Mouse (Mus musculus): ENCODE measurements around the gene Tln1. TPM values are rescaled to one million over a fixed set of nuclear protein-coding genes. Genes with fewer than 3 reads are reported as not detected.

Gene Tln1
- total and polyA plus RNA-seq, 3 experiments, result 22.9 to 146 (median 112) TPM

- TF ChIP-seq MEF2A (IDR thresholded peaks at IDR 0.05; ENCODE audit: extremely low read depth, insufficient replicate concordance, low read depth, low read length, poor library complexity, severe bottlenecking) (no peak), BHLHE40 (IDR thresholded peaks at IDR 0.05; ENCODE audit: borderline replicate concordance, low read depth, low read length) (no peak), USF1 (IDR thresholded peaks at IDR 0.05; ENCODE audit: low read depth, low read length) (no peak), CHD1 (IDR thresholded peaks at IDR 0.05; ENCODE audit: low read depth, low read length) (no peak)
Observed at GRCm38 (mm10) chr4:43561997-43562768, at the start of gene Tln1, which contains the start of gene Creb3 (continued).

DNA sequence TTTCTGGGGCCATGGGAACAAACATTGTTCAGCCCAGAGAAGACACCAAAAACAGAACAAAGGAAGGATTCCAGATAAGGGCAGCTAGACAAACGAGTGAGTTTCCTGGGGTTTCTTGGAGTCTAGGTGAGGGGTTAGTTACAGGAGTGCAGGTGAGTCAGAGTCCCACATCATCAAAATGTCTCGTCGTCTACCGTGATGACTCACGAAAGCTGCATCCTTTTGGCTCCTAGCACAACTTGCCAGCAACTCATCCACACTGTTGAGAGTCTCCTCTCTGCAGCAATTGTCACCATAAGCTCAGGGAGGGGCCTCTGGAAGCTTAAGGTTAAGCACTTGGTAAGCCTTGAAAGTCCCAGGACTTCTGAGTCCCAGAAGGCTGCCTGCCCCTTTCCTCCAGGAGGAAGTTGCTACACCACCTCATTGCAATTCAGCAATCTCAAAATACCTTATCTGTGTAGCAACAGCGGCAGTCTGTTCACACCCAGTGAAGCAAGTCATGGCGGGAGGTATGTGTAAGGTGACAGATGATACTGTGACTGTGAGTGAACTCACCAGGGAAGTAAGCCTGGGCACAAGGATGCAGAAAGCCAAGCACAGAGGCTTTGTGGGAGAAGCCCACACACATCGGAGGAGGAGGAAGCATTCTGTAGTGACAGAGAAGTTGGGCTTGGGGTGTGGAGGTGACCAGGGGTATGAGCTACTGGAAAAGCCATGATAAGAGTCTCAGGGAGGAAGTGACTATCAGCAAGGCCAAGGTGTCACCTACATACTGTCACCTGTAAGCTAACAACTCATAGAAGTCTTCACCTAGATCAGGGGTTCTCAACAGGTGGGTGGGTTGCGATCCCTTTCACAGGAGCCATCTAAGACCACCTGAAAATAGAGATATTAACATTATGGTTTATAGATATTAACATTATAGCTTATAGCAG, 42.5 kb upstream of the Tln1 start:
- H3K27ac ChIP-seq (ENCODE audit: control insufficient read depth, low read depth, low read length), result peak overlapping the region; percentile 75
- peak overlapping the region; percentile 25 for H3K9ac ChIP-seq (ENCODE audit: control insufficient read depth, low read depth, low read length, poor library complexity, severe bottlenecking)

GRCm38 (mm10) chr4:43604099-43604498, 41.6 kb upstream of the Tln1 start:
- Histone ChIP-seq H3K36me3 (ENCODE audit: control insufficient read depth in 1 of 2, insufficient read depth in 2 of 2, low read length in 2 of 2) (peaks cover 0 to 39% of the 10 kb centered on the region in 2 experiments; a peak in 2 of 4 replicates), H3K4me1 (ENCODE audit: control insufficient read depth in 1 of 2, insufficient read depth in 2 of 2, low read length in 2 of 2) (peaks cover 30% of the 10 kb centered on the region in 2 experiments), H3K9me3 (replicated peaks; ENCODE audit: insufficient read depth, low read length) (no peaks in the 10 kb centered on the region), H3K9ac (ENCODE audit: control insufficient read depth, low read depth, low read length, poor library complexity, severe bottlenecking) (no peak overlapping the region), H3K4me3 (ENCODE audit: control insufficient read depth in 1 of 2, insufficient read depth in 1 of 2, low read depth in 2 of 2, low read length in 2 of 2) (no peak overlapping the region), H3K79me2 (ENCODE audit: control insufficient read depth, insufficient read depth, low read length, poor library complexity) (no peaks in the 10 kb centered on the region), H3K27me3 (ENCODE audit: control insufficient read depth in 1 of 2, insufficient read depth in 2 of 2, low read length in 2 of 2) (no peaks in the 10 kb centered on the region), H3K27ac (ENCODE audit: control insufficient read depth, low read depth, low read length) (no peak overlapping the region)
- TF ChIP-seq UBTF (IDR thresholded peaks at IDR 0.05; ENCODE audit: borderline replicate concordance, insufficient read depth, low read depth, low read length) (no peak), RAD21 (IDR thresholded peaks at IDR 0.05; ENCODE audit: low read depth, low read length) (no peak), ZKSCAN1 (IDR thresholded peaks at IDR 0.05; ENCODE audit: low read depth, low read length) (no peak), MAX (IDR thresholded peaks at IDR 0.05; ENCODE audit: low read length) (no peak), TAL1 (IDR thresholded peaks at IDR 0.05; ENCODE audit: low read length) (no peak), USF1 (IDR thresholded peaks at IDR 0.05; ENCODE audit: low read depth, low read length) (peak; percentile 37; the same call in 1 of the 2 replicates), MEF2A (IDR thresholded peaks at IDR 0.05; ENCODE audit: extremely low read depth, insufficient replicate concordance, low read depth, low read length, poor library complexity, severe bottlenecking) (no peak), MAFK (IDR thresholded peaks at IDR 0.05; ENCODE audit: borderline replicate concordance, low read depth, low read length) (no peak), ZNF384 (IDR thresholded peaks at IDR 0.05; ENCODE audit: low read depth, low read length) (peak; percentile 80), HCFC1 (IDR thresholded peaks at IDR 0.05; ENCODE audit: low read depth, low read length) (no peak)
- no peak for DNase-seq (ENCODE audit: low read depth, low spot score)

More for the DNA sequence above, 42.5 kb upstream of the Tln1 start:
- Histone ChIP-seq H3K4me3 (ENCODE audit: control insufficient read depth in 1 of 2, insufficient read depth in 1 of 2, low read depth in 2 of 2, low read length in 2 of 2) (peak overlapping the region; percentile 18 to 22), H3K79me2 (ENCODE audit: control insufficient read depth, insufficient read depth, low read length, poor library complexity) (no peaks in the 10 kb centered on the region), H3K27me3 (ENCODE audit: control insufficient read depth in 1 of 2, insufficient read depth in 2 of 2, low read length in 2 of 2) (no peaks in the 10 kb centered on the region), H3K36me3 (ENCODE audit: control insufficient read depth in 1 of 2, insufficient read depth in 2 of 2, low read length in 2 of 2) (peaks cover 0 to 34% of the 10 kb centered on the region in 2 experiments; a peak in 2 of 4 replicates), H3K9me3 (replicated peaks; ENCODE audit: insufficient read depth, low read length) (no peaks in the 10 kb centered on the region), H3K4me1 (ENCODE audit: control insufficient read depth in 1 of 2, insufficient read depth in 2 of 2, low read length in 2 of 2) (peaks cover 22 to 27% of the 10 kb centered on the region in 2 experiments)
- TF ChIP-seq TCF12 (IDR thresholded peaks at IDR 0.05; ENCODE audit: low read depth, low read length) (peak; percentile 90), GATA1 (IDR thresholded peaks at IDR 0.05; ENCODE audit: low read depth, low read length) (peak; percentile 93), MYC (IDR thresholded peaks at IDR 0.05; ENCODE audit: low read depth, low read length) (no peak), USF2 (IDR thresholded peaks at IDR 0.05; ENCODE audit: borderline replicate concordance in 1 of 2, insufficient read depth in 1 of 2, low read depth in 1 of 2, low read length in 2 of 2) (no peak), ETS1 (IDR thresholded peaks at IDR 0.05; ENCODE audit: low read depth, low read length) (peak; percentile 93), RCOR1 (IDR thresholded peaks at IDR 0.05; ENCODE audit: low read depth, low read length) (peak; percentile 77; the same call in 1 of the 2 replicates), MEF2A (IDR thresholded peaks at IDR 0.05; ENCODE audit: extremely low read depth, insufficient replicate concordance, low read depth, low read length, poor library complexity, severe bottlenecking) (peak; percentile 57; the same call in 1 of the 2 replicates), SMC3 (IDR thresholded peaks at IDR 0.05; ENCODE audit: low read depth, low read length) (no peak), CHD1 (IDR thresholded peaks at IDR 0.05; ENCODE audit: low read depth, low read length) (no peak), POLR2AphosphoS5 (IDR thresholded peaks at IDR 0.05; ENCODE audit: borderline replicate concordance, low read depth, low read length) (no peak), POLR2A (IDR thresholded peaks at IDR 0.05; ENCODE audit: control insufficient read depth in 1 of 2, insufficient read depth in 1 of 2, low read depth in 1 of 2, low read length in 2 of 2, poor library complexity in 1 of 2) (peak in 1 of 2 experiments; percentile 27; a peak in 1 of 4 replicates), SIN3A (IDR thresholded peaks at IDR 0.05; ENCODE audit: low read length) (peak; percentile 81), HCFC1 (IDR thresholded peaks at IDR 0.05; ENCODE audit: low read depth, low read length) (0 out of 2 replicates have a peak, but pooled peaks have one; percentile 34), BHLHE40 (IDR thresholded peaks at IDR 0.05; ENCODE audit: borderline replicate concordance, low read depth, low read length) (no peak), ELF1 (IDR thresholded peaks at IDR 0.05; ENCODE audit: low read depth, low read length) (no peak), EP300 (IDR thresholded peaks at IDR 0.05; ENCODE audit: low read depth in 1 of 2, low read length in 2 of 2) (peak; percentile 86 to 93), NRF1 (IDR thresholded peaks at IDR 0.05; ENCODE audit: insufficient read depth, low read depth, low read length, poor library complexity, severe bottlenecking) (no peak), TAL1 (IDR thresholded peaks at IDR 0.05; ENCODE audit: low read length) (peak; percentile 97), MYB (IDR thresholded peaks at IDR 0.05; ENCODE audit: low read depth, low read length) (no peak), MAX (IDR thresholded peaks at IDR 0.05; ENCODE audit: low read length) (no peak), GABPA (IDR thresholded peaks at IDR 0.05; ENCODE audit: low read depth, low read length) (no peak)
- DNase-seq (ENCODE audit: low read depth, low spot score), result peak; percentile 90

Data from MEL (cell line).